Mouse (Mus musculus) testis, adult 2 months (tissue): ENCODE measurements around the gene Lce3d.

Experiments used
- CTCF ChIP-seq: fragments of 200-500 bp; IDR thresholded peaks from 2 replicates; pipeline ENCODE4 v1.5.1; 2012; ENCODE audit warnings: low read depth, mild to moderate bottlenecking, inconsistent platforms, low read length, moderate library complexity; ENCODE audit not compliant: control insufficient read depth, insufficient read depth, insufficient replicate concordance
- POLR2A ChIP-seq: fragments of 200-500 bp; IDR thresholded peaks from 2 replicates; pipeline ENCODE4 v1.6.1; 2012; ENCODE audit warnings: low read depth, mild to moderate bottlenecking, inconsistent platforms, low read length, moderate library complexity; ENCODE audit not compliant: control insufficient read depth

- TF ChIP-seq CTCF (no peak), POLR2A (no peak)
Observed at GRCm38 (mm10) chr3:92920364-92920763, 36.8 kb upstream of the Lce3d start.
